Mouse (Mus musculus) retina, embryonic 14.5 days (tissue): ENCODE data around the gene Ccl17.
"Not testable (repeated sequence)": the region's sequence is repeated elsewhere in the genome, so short reads cannot be mapped to it uniquely, and the experiment has no call there.

Source experiments
- DNase-seq: peaks from one replicate; pipeline ENCODE4 v3.0.0-alpha.2; 2015; ENCODE audit warnings: low spot score

Gene Ccl17

GRCm38 (mm10) chr8:94826210-94826609 lies 16.0 kb downstream of the Ccl17 start:
- DNase-seq, result no peak

- no peak for DNase-seq
Measured at GRCm38 (mm10) chr8:94828284-94828683, 18.0 kb downstream of the Ccl17 start.

GRCm38 (mm10) chr8:94833901-94834405 lies 23.7 kb downstream of the Ccl17 start:
- not testable (repeated sequence) for DNase-seq

GRCm38 (mm10) chr8:94835751-94836150 lies 25.5 kb downstream of the Ccl17 start:
- DNase-seq, result not testable (repeated sequence)

- DNase-seq, result no peak
Measured at GRCm38 (mm10) chr8:94836456-94837240, 26.4 kb downstream of the Ccl17 start.

GRCm38 (mm10) chr8:94837662-94838574 lies 27.7 kb downstream of the Ccl17 start, which contains the start of the genes Coq9 and Ciapin1:
Coq9 (plus strand) TSS chr8:94838321.
Ciapin1 (minus strand) TSS chr8:94838358.
- peak; percentile 96 for DNase-seq

- no peak for DNase-seq
Measured at GRCm38 (mm10) chr8:94838600-94838999, 28.3 kb downstream of the Ccl17 start.

- DNase-seq, result no peak
Measured at GRCm38 (mm10) chr8:94841183-94841582, 30.9 kb downstream of the Ccl17 start.

- no peak for DNase-seq
Measured at GRCm38 (mm10) chr8:94850049-94850448, 39.8 kb downstream of the Ccl17 start.

GRCm38 (mm10) chr8:94854761-94855160 lies 44.5 kb downstream of the Ccl17 start:
- DNase-seq, result not testable (repeated sequence)

- DNase-seq, result no peak
Measured at GRCm38 (mm10) chr8:94857011-94857345, 46.7 kb downstream of the Ccl17 start.

GRCm38 (mm10) chr8:94857346-94858173 lies 47.3 kb downstream of the Ccl17 start, which contains the start of gene Polr2c:
Polr2c (plus strand) TSS chr8:94857450.
- peak; percentile 97 for DNase-seq

- peak; percentile 86 for DNase-seq
Measured at GRCm38 (mm10) chr8:94861352-94861910, 51.2 kb downstream of the Ccl17 start.
